Mouse (Mus musculus) midbrain, embryonic 16.5 days (tissue): ENCODE data around the gene Capn7. TPM values are rescaled to one million over a fixed set of nuclear protein-coding genes. Genes with fewer than 3 reads are reported as not detected.

ENCODE experiments used
- ATAC-seq: fragments of 200-750 bp; cut with Nextera tagmentation; 2 replicates; pipeline ENCODE4 v1.8.0; 2017; ENCODE audit warnings: moderate TSS enrichment
- H3K27ac ChIP-seq: fragments of 300-500 bp; sonication (generic); 2 replicates; pipeline ENCODE4 v1.5.1; 2014; ENCODE audit warnings: mild to moderate bottlenecking, low read length, mixed read lengths
- H3K27me3 ChIP-seq: fragments of 300-500 bp; sonication (generic); 2 replicates; pipeline ENCODE4 v1.6.1; 2014; ENCODE audit warnings: low read depth, low read length, mixed read lengths; ENCODE audit not compliant: control insufficient read depth, insufficient read depth
- H3K36me3 ChIP-seq: fragments of 300-500 bp; sonication (generic); 2 replicates; pipeline ENCODE4 v1.6.1; 2014; ENCODE audit warnings: mild to moderate bottlenecking, low read length, moderate library complexity, mixed read lengths; ENCODE audit not compliant: control insufficient read depth, insufficient read depth
- H3K4me1 ChIP-seq: fragments of 300-500 bp; sonication (generic); 2 replicates; pipeline ENCODE4 v1.6.1; 2014; ENCODE audit warnings: mild to moderate bottlenecking, low read length, mixed read lengths; ENCODE audit not compliant: control insufficient read depth, insufficient read depth
- H3K4me2 ChIP-seq: fragments of 300-500 bp; sonication (generic); 2 replicates; pipeline ENCODE4 v1.6.1; 2014; ENCODE audit warnings: mild to moderate bottlenecking, low read length, mixed read lengths
- H3K4me3 ChIP-seq: fragments of 300-500 bp; sonication (generic); 2 replicates; pipeline ENCODE4 v1.5.1; 2014; ENCODE audit warnings: low read depth, mild to moderate bottlenecking, low read length, moderate library complexity, mixed read lengths
- H3K9ac ChIP-seq: fragments of 300-500 bp; sonication (generic); 2 replicates; pipeline ENCODE4 v1.6.1; 2014; ENCODE audit warnings: low read depth, low read length, mixed read lengths
- H3K9me3 ChIP-seq: fragments of 300-500 bp; sonication (generic); replicated peaks from 2 replicates; pipeline ENCODE4 v1.6.1; 2014; ENCODE audit warnings: mild to moderate bottlenecking, low read length, mixed read lengths; ENCODE audit not compliant: control insufficient read depth, poor library complexity, severe bottlenecking
- WGBS: fragments of 180-500 bp; shearing (Covaris S2); extraction: QIAGEN DNeasy Blood & Tissue Kit; methylation state at CpG from one replicate; pipeline ENCODE4 v1.1.7; 2014; 5-methylcytosine and 5-hydroxymethylcytosine counted together
- polyA plus RNA-seq: library from polyadenylated mRNA; unstranded; fragments of >200 nt; fragmentation: Nextera tagmentation; extraction: Ambion mirVana; gene quantifications from 2 replicates; pipeline ENCODE4 v1.2.1, GENCODE M21; 2015

Gene Capn7
- polyA plus RNA-seq, 1 experiment from 2014 or later: 88.8 TPM

GRCm38 (mm10) chr14:31403556-31403955 is 67.1 kb downstream of the Capn7 start:
- H3K4me2 ChIP-seq: no peak overlapping the region
- H3K27ac ChIP-seq: no peak overlapping the region
- WGBS: 78% methylated on average over 9 of the region's 9 CpGs
- H3K36me3 ChIP-seq: peaks cover 4% of the 10 kb centered on the region; the same call in 1 of the 2 replicates
- ATAC-seq: no peak
- H3K9ac ChIP-seq: no peak overlapping the region
- H3K4me1 ChIP-seq: no peaks in the 10 kb centered on the region
- H3K4me3 ChIP-seq: no peak overlapping the region
- no peaks in the 10 kb centered on the region for H3K9me3 ChIP-seq
- no peaks in the 10 kb centered on the region for H3K27me3 ChIP-seq

GRCm38 (mm10) chr14:31403995-31404394 is 67.6 kb downstream of the Capn7 start:
- Histone ChIP-seq H3K4me2 (no peak overlapping the region), H3K9me3 (no peaks in the 10 kb centered on the region), H3K9ac (no peak overlapping the region), H3K27ac (no peak overlapping the region), H3K27me3 (no peaks in the 10 kb centered on the region), H3K4me1 (no peaks in the 10 kb centered on the region), H3K4me3 (no peak overlapping the region), H3K36me3 (peaks cover 4% of the 10 kb centered on the region; the same call in 1 of the 2 replicates)
- no peak for ATAC-seq
- WGBS: 87% methylated on average over 8 of the region's 8 CpGs

DNA sequence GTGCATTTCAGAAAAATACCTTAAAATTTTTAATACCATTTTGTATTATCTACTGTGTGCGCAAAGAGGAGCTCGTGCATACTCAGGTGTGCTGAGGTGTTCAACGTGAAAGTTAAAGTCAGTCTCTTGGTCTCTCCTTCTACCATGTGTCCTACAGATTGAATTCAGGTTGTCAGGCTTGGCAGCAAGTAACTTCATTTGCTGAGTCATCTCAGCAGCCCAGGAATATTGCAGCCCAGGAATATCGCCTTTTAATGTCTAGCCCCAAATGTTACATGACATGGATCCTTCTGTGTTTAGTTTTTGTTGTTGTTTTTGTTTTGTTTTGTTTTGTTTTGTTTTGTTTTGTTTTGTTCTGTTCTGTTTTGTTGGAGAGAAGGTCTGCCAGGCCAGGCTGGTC is 68.2 kb downstream of the Capn7 start:
- no peaks in the 10 kb centered on the region for H3K9me3 ChIP-seq
- no peak overlapping the region for H3K4me3 ChIP-seq
- H3K4me2 ChIP-seq: no peak overlapping the region
- H3K27ac ChIP-seq: no peak overlapping the region
- H3K4me1 ChIP-seq: no peaks in the 10 kb centered on the region
- no peaks in the 10 kb centered on the region for H3K27me3 ChIP-seq
- no peak overlapping the region for H3K9ac ChIP-seq
- H3K36me3 ChIP-seq: peaks cover 4% of the 10 kb centered on the region; the same call in 1 of the 2 replicates
- whole genome bisulfite sequencing: 96% methylated on average over 4 of the region's 4 CpGs
- ATAC-seq: no peak

DNA sequence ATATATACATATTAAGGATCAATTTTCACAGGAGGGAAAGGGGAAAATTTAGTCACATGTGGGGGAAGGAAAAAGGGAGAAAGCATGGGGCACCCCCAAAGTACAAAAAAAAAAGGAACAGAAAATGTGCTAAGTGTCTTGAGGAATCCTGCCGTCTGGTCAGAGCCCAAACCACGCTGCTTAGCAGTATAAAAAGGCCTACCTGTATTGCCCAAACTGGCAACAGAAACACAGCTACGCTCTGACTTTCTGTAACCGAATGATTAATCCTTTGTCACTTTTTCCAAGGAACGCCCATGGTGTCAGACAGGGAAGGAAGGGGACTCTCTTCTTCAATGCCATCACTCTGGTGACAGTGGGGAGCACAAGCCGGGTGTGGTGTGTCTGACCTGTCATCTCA is 69.2 kb downstream of the Capn7 start:
- H3K4me3 ChIP-seq: no peak overlapping the region
- H3K27ac ChIP-seq: no peak overlapping the region
- H3K4me1 ChIP-seq: no peaks in the 10 kb centered on the region
- no peaks in the 10 kb centered on the region for H3K27me3 ChIP-seq
- 80% methylated on average over 6 of the region's 6 CpGs for WGBS
- H3K4me2 ChIP-seq: no peak overlapping the region
- no peak overlapping the region for H3K9ac ChIP-seq
- no peaks in the 10 kb centered on the region for H3K9me3 ChIP-seq
- peaks cover 7% of the 10 kb centered on the region for H3K36me3 ChIP-seq
- ATAC-seq: no peak

DNA sequence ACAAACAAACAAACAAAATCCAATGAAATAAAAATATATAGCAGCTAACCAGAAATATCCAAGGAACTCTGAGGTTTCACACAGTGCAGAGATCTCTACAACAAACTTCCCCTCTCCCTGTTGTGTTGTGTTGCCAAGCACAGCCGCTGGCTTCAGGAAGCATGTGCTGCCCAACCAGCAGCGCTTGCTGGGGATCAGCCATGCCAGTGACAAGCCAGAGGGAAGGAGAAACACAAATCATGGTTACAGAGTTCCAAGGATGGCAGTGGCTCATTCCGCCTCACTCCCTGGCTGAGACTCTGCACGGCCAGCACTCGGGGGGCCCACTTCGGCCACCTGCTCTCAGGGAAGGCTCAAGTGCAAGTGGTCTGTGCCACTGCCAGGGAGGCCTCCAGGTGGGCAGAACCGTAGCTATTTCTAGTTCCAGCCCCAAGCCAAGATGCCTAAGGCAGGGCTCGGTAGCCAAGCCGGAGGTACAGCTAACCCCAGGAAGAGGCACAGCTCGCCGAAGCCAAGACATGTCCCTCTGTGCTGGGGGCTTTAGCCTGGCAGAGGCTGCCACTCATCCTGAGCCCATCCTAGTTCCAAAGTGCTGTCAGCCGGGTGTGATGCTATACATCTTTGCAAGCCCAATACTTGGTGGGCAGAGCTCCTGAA is 69.8 kb downstream of the Capn7 start:
- Histone ChIP-seq H3K4me2 (no peak overlapping the region), H3K27ac (no peak overlapping the region), H3K4me3 (no peak overlapping the region), H3K27me3 (no peaks in the 10 kb centered on the region), H3K9ac (no peak overlapping the region), H3K36me3 (peaks cover 7% of the 10 kb centered on the region), H3K4me1 (no peaks in the 10 kb centered on the region), H3K9me3 (no peaks in the 10 kb centered on the region)
- no peak for ATAC-seq
- WGBS: 84% methylated on average over 12 of the region's 12 CpGs

DNA sequence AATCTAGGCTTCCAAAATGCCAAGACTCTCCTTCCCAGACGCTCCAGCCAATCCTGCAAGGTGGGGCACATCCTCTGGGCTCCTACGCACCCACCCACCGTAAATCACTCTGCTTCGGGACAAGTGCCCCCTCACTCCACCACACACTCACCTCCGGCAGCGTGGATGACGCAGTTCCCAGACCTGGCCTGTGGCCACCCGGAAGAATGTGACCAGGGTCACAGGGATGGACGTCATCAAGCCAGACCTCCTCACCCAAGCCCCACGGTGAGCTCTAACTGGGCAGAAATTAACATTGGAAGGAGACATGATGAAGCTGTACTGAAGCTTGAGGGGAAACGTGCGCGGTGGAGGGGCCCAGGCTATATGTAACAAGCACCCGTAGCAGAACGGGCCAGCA is 70.8 kb downstream of the Capn7 start:
- WGBS: 89% methylated on average over 15 of the region's 15 CpGs
- no peak for ATAC-seq

DNA sequence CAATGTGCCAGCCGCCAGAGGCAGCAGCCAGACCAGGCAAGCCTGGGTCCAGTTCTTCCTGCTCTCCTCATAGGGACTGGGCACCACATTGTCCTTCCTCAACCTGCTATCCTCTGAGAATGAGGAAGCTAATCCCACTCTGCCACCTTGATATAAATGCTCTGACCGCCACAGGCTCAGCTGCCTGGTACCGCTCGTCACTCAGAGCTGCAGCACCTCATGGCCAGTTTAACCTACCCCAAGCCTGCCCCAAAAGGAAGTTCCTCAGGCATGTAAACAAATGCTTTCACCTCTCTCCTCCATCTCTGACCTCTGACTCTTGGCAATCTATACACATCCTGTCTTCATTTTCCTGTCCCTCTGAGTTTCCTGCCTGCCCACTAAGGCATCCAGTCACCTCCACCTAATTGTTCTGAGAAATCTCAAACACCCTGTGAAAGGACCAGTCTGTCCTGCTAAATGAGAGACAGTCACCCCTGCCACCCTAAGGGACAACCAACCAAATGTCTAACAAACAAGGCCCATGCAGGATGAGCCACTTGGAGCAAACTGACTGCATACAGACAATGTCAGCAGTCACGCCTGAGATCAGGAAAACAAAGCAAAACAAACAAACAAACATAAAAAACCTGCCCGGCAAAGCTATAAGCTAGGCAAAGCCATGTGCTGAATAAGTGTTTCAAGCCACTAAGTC is 71.6 kb downstream of the Capn7 start:
- H3K9ac ChIP-seq: no peak overlapping the region
- H3K4me3 ChIP-seq: no peak overlapping the region
- H3K4me1 ChIP-seq: no peaks in the 10 kb centered on the region
- H3K27ac ChIP-seq: no peak overlapping the region
- no peaks in the 10 kb centered on the region for H3K9me3 ChIP-seq
- no peak for ATAC-seq
- no peaks in the 10 kb centered on the region for H3K27me3 ChIP-seq
- WGBS: 80% methylated on average over 6 of the region's 6 CpGs
- peaks cover 5% of the 10 kb centered on the region for H3K36me3 ChIP-seq
- no peak overlapping the region for H3K4me2 ChIP-seq

More for the DNA sequence above, 70.8 kb downstream of the Capn7 start:
- Histone ChIP-seq H3K4me3 (no peak overlapping the region), H3K36me3 (peaks cover 5% of the 10 kb centered on the region), H3K27me3 (no peaks in the 10 kb centered on the region), H3K4me2 (no peak overlapping the region), H3K9me3 (no peaks in the 10 kb centered on the region), H3K27ac (no peak overlapping the region), H3K4me1 (no peaks in the 10 kb centered on the region), H3K9ac (no peak overlapping the region)

- H3K9ac ChIP-seq: no peak overlapping the region
- no peak overlapping the region for H3K27ac ChIP-seq
- H3K4me2 ChIP-seq: no peak overlapping the region
- no peaks in the 10 kb centered on the region for H3K27me3 ChIP-seq
- 62% methylated on average over 8 of the region's 8 CpGs for WGBS
- ATAC-seq: no peak
- no peaks in the 10 kb centered on the region for H3K9me3 ChIP-seq
- peaks cover 3% of the 10 kb centered on the region; the same call in 1 of the 2 replicates for H3K4me1 ChIP-seq
- H3K4me3 ChIP-seq: no peak overlapping the region
- peaks cover 5% of the 10 kb centered on the region for H3K36me3 ChIP-seq
Measured at GRCm38 (mm10) chr14:31408666-31409065, 72.2 kb downstream of the Capn7 start.

- Histone ChIP-seq H3K4me1 (peaks cover 10% of the 10 kb centered on the region), H3K27ac (no peak overlapping the region), H3K4me3 (no peak overlapping the region), H3K36me3 (peaks cover 5% of the 10 kb centered on the region), H3K27me3 (no peaks in the 10 kb centered on the region), H3K9me3 (no peaks in the 10 kb centered on the region), H3K9ac (no peak overlapping the region), H3K4me2 (no peak overlapping the region)
- WGBS: 94% methylated on average over 8 of the region's 9 CpGs
- no peak for ATAC-seq
Measured at GRCm38 (mm10) chr14:31410123-31410724, 73.8 kb downstream of the Capn7 start.
